Mouse (Mus musculus): Measurements from ENCODE around the gene Asna1. TPM values are rescaled to one million over a fixed set of nuclear protein-coding genes. Genes with fewer than 3 reads are reported as not detected.
A peak's percentile ranks its signal among the peaks of the same experiment; 100 is the strongest.

Asna1 gene
- 20.8 and 24.2 TPM in 2 replicates for total RNA-seq (2015; ENCODE audit: low replicate concordance)
- 13.5 and 26.3 TPM in 2 replicates for total RNA-seq (2017; ENCODE audit: low replicate concordance)

DNA sequence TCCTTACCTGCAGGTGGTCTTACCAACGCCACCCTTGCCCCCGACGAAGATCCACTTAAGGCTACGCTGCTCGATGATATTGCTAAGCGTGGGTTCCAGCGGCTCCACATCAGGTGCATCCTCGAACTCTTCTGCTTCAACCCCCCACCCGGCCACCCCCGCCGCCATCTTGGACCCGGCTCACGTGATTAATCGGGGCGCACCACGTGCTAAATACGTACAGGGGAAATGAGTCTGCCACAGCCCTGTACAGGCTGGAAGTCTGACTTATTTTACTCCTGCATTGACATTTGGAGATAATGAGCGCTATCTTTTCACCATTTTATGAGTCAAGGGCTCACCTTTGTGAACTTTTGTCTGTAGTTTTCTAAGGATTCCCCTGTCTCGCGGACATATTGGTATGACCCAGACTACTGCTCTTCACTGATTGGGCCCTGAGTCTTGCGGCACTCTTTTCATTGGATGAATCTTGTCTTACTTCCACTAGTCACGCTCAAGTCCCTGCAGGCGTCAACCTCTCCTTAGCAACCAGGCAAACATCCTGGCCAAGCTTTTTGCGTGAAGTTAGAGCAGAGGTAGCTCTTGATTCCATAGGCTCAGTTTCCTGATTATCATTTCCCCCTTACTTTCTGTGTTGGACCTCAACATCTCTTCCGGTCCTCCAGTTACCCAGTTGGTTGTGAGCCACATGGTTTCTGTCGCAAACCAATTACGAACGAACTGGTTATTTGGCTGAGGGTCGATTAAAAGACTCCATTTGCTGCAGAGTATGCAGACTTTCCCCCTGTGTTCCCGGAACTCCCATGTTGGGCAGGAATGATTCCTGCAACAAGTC is at the start of gene Asna1:
Gene Asna1, minus strand, starts transcription at position 184 of the 835 bp plus-strand sequence.
- peak; percentile 86 for ATAC-seq (replicated peaks; ENCODE audit: low FRiP score, poor library complexity, severe bottlenecking)

DNA sequence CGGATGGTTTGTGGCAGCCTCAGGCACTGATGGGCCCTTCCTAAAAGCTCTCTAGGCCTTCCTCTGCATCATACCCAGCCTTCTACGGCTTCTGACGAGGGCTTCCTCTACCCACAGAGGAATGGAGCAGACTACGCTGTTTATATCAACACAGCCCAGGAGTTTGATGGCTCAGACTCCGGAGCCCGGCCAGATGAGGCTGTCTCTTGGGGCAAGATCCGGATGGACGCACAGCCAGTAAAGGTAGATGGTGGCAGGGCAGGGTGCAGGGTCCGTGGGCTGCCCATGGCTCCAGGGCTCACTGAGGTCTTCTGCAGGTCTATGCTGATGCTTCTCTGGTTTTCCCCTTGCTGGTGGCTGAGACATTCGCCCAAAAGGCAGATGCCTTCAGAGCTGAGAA is 49.5 kb upstream of the Asna1 start:
- ATAC-seq (replicated peaks; ENCODE audit: low FRiP score, poor library complexity, severe bottlenecking), result no peak

- no peak for ATAC-seq (replicated peaks; ENCODE audit: low FRiP score, poor library complexity, severe bottlenecking)
These were observed 49.1 kb upstream of the Asna1 start for GRCm38 (mm10) chr8:85074167-85074566.

- no peak for ATAC-seq (replicated peaks; ENCODE audit: low FRiP score, poor library complexity, severe bottlenecking)
These were observed 48.0 kb upstream of the Asna1 start for GRCm38 (mm10) chr8:85073041-85073612.

DNA sequence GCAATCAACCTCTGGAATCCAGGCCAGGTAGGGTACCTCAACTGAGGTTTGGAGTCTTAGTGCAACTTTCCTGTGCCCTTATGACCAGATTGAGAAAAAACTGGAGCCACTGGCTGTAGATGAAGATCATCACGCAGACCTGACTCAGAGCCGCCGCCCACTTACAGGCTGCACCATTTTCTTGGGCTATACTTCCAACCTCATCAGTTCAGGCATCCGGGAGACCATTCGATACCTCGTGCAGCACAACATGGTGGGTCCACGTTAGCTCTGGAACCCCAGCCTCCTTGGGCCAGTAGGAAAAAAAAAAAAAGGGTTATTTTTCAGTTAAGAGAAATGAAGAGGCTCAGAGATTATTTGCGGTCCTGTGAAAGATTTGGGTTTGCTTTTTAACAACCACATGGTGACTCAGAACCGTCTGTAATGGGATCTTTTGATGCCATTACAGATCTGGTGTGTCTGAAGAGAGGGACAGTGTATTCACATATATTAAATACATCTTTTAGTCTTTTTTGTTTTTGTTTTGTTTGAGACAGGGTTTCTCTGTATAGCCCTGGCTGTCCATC is 47.4 kb upstream of the Asna1 start:
- ATAC-seq (replicated peaks; ENCODE audit: low FRiP score, poor library complexity, severe bottlenecking), result no peak

- ATAC-seq (replicated peaks; ENCODE audit: low FRiP score, poor library complexity, severe bottlenecking), result peak; percentile 81
These were observed 46.6 kb upstream of the Asna1 start, which contains the start of gene Dhps for GRCm38 (mm10) chr8:85071514-85072281. TSS of gene Dhps (plus strand) at chr8:85071757.

GRCm38 (mm10) chr8:85071041-85071440 is 46.0 kb upstream of the Asna1 start:
- no peak for ATAC-seq (replicated peaks; ENCODE audit: low FRiP score, poor library complexity, severe bottlenecking)

- no peak for ATAC-seq (replicated peaks; ENCODE audit: low FRiP score, poor library complexity, severe bottlenecking)
These were observed 42.9 kb upstream of the Asna1 start, which contains the start of gene Gm5741 for GRCm38 (mm10) chr8:85067982-85068381. TSS of gene Gm5741 (minus strand) at chr8:85067982.

- no peak for ATAC-seq (replicated peaks; ENCODE audit: low FRiP score, poor library complexity, severe bottlenecking)
These were observed 42.1 kb upstream of the Asna1 start for GRCm38 (mm10) chr8:85067155-85067554.

DNA sequence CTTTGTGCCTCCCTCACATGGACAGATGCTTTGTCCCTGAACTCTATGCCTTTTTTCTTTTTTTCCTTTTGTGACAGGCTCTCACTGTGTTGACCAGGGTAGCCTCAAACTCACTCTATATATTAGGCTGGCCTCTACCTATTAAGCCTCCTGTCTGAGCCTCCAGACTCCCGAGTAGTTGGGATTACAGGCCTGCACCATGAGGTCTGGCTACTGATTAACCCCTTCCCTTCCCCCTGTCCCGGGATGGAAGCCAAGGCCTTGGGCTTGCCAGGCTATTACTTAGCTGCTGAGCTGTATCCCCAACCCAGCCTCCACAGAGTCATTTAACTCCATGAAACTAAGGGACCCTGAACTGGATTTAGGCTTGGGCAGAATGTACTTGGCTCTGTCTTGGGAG is 40.1 kb upstream of the Asna1 start:
- ATAC-seq (replicated peaks; ENCODE audit: low FRiP score, poor library complexity, severe bottlenecking), result no peak

DNA sequence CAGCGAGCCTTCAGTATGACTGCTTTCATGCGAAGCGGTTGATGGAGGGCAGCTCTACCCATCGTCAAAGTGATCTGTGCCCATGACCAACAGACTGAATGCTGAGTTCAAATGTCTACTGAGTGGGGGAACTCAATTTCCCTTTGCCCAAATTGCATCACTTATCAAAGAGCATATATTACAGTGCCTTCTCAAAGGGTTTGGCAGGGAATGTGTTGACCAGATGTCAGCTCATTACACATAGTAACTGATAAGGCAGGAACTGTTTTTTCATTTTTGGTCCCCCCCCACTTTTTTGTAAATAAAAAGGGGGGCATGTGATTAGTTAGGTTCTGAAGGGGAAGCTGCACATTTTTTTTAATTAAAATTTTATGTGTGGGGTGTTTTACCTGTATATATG is 37.5 kb upstream of the Asna1 start:
- ATAC-seq (replicated peaks; ENCODE audit: low FRiP score, poor library complexity, severe bottlenecking), result no peak

DNA sequence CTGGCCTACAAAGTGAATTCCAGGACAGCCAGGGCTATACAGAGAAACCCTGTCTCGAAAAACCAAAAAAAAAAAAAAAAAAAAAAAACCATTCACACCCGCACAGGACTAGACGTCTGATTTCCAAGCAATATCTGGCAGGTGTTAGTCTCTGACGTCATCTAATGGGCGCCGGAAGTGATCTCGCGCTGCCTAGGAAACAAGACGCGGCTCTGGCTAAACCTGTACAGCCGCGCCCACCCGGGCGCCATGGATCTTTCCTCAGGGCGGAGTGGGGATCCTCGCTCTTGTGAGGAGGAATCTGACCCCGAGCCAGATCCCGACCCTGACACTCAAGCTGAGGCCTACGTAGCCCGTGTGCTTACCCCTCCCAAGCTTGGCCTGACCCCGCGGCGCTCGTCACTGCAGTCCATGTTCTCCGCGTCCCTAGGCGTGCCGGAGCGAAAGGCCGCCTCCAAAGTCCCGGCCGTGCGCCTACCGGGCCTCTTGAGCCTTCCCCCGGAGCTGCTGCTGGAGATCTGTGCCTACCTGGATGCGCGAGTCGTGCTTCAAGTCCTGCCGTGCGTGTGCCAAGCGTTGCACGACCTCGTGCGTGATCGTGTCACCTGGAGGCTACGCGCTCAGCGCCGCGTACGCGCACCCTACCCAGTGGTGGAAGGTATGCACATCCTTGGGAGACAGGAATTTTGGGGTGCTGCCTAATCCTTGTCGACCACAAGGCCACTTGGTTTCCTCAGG is 35.0 kb upstream of the Asna1 start, which contains the start of gene Fbxw9:
Gene Fbxw9, plus strand, starts transcription at position 177 of the 738 bp plus-strand sequence.
- peak; percentile 90 for ATAC-seq (replicated peaks; ENCODE audit: low FRiP score, poor library complexity, severe bottlenecking)

- no peak for ATAC-seq (replicated peaks; ENCODE audit: low FRiP score, poor library complexity, severe bottlenecking)
These were observed 32.3 kb upstream of the Asna1 start for GRCm38 (mm10) chr8:85057367-85057766.

- ATAC-seq (replicated peaks; ENCODE audit: low FRiP score, poor library complexity, severe bottlenecking), result no peak
These were observed 18.5 kb upstream of the Asna1 start for GRCm38 (mm10) chr8:85043619-85044018.

- peak; percentile 36 for ATAC-seq (replicated peaks; ENCODE audit: low FRiP score, poor library complexity, severe bottlenecking)
These were observed 12.8 kb upstream of the Asna1 start for GRCm38 (mm10) chr8:85037681-85038531.

DNA sequence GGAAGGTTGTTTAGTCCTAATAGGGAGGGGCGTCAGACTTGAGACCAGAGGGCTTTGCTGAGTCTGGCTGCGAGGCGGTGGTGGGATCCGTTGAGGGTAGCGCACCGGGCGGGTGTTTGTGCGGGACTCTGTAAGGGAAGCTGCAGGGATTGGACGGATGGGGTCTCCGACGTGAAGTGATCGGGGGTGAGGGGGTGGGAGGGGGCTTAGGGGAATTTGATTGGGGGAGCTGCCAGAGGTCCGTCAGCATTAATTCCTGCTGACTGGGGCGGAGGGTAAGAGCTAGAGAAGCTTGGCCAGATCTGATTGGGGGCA is 12.2 kb upstream of the Asna1 start:
- 0 out of 2 replicates have a peak, but pooled peaks have one; percentile 7 for ATAC-seq (replicated peaks; ENCODE audit: low FRiP score, poor library complexity, severe bottlenecking)

DNA sequence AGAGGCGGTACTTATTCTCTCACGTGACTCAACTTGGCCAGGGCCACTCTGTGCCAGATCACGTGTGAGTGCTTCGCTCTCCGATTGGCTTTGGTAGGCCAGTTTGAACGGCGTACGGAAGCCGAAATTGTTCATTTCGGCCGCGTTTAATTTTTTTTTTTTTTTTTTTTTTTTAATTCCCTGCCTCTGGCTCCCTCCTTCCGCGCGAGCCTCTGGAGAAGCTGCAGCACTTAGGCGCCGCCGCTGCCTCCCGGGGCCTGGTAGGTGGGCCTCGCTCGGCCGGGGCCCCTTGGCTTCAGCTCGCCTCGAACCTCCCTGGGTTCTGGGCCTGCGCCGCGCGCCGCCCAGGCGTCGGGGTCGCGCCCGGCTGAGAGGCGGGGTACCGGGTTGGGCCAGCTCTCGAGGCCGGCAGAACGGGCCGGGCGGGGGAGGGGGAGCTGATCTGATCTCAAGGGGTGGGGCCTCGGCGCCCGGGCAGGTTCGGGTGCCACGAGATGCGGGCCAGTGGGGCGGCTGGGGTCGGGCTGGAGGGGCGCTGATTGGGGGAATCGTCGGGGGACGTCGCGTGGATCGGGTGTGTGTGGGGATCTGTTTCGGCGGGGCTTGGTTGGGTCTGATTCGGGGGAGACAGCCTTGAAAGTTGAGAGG is 11.8 kb upstream of the Asna1 start, which contains the start of gene Tnpo2:
Gene Tnpo2, plus strand, starts transcription at position 198 of the 648 bp plus-strand sequence.
- ATAC-seq (replicated peaks; ENCODE audit: low FRiP score, poor library complexity, severe bottlenecking), result peak; percentile 88

- ATAC-seq (replicated peaks; ENCODE audit: low FRiP score, poor library complexity, severe bottlenecking), result peak; percentile 22
These were observed 11.3 kb upstream of the Asna1 start for GRCm38 (mm10) chr8:85036381-85036717.

Measured in erythroblast, adult 5-6 weeks (primary cell).